Mouse (Mus musculus) C2C12 (cell line): ENCODE results near the gene Slc24a3.

Experiments
- CEBPB ChIP-seq: IDR thresholded peaks from one replicate; pipeline ENCODE4 v1.6.1; 2011; ENCODE audit warnings: low read depth, mild to moderate bottlenecking, control low read depth, moderate library complexity
- CTCF ChIP-seq: IDR thresholded peaks from one replicate; pipeline ENCODE4 v1.5.1; 2011; ENCODE audit not compliant: control insufficient read depth, insufficient read depth, insufficient read length
- MAX ChIP-seq: IDR thresholded peaks from one replicate; pipeline ENCODE4 v1.6.1; 2011; ENCODE audit warnings: mild to moderate bottlenecking, control low read depth
- MYOG ChIP-seq: IDR thresholded peaks from one replicate; pipeline ENCODE4 v1.6.1; 2011; ENCODE audit not compliant: control insufficient read depth, insufficient read length; ENCODE audit errors: extremely low read depth
- USF1 ChIP-seq: IDR thresholded peaks from one replicate; pipeline ENCODE4 v1.6.1; 2011; ENCODE audit warnings: low read depth, mild to moderate bottlenecking, control low read depth, moderate library complexity

DNA sequence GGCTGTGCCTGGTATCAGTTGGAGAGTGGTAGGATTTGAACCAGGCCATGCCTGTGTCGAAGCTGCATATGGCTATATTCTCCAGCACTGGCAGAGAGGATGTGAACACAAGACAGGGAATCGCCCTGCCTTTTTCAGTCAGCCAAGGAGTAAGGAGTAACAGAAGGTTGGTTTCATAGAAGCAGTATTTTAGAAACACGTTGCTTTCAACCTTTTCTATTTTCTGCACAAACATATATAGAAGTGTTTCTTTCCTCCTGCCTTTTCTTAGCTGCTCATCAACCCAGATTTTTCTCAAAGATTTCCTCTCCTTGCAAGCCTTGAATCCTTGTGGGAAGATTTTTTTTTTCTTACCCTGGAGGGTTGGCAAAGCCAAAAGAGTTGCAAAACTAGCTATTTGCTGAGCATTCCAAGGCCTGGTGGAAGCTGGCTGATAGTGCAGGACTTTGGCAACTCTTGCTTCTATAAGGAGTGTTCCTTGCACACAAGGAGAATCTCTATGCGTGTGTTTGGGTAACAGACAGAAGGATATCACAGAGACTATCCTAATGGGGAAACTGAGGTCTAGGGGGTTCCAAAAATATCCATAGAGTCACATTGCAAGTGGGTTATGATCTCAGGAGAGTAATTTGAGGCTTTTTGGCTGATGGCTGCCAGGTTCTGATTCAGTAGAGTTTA lies 5.6 kb downstream of the Slc24a3 start:
- TF ChIP-seq CTCF (no peak), MAX (no peak), USF1 (no peak), CEBPB (no peak), MYOG (no peak)
